Mouse (Mus musculus) spleen, adult 2 months (tissue): ENCODE results near the gene Slc35d2. TPM values are rescaled to one million over a fixed set of nuclear protein-coding genes. Genes with fewer than 3 reads are reported as not detected.

ENCODE experiments used
- DNase-seq, 2 experiments: peaks; one replicate each; pipeline versions ENCODE4 v3.0.0 to v3.0.0-alpha.2; 2012 to 2021; ENCODE audit warnings: low spot score in 2 of 2, low read depth in 1 of 2
- H3K27ac ChIP-seq: fragments of 200-500 bp; 2 replicates; pipeline ENCODE4 v1.5.1; 2012; ENCODE audit warnings: low read length, inconsistent platforms; ENCODE audit not compliant: insufficient read depth
- H3K27me3 ChIP-seq: fragments of 200-500 bp; 2 replicates; pipeline ENCODE4 v1.6.1; 2012; ENCODE audit warnings: mild to moderate bottlenecking, moderate library complexity, low read length, inconsistent platforms; ENCODE audit not compliant: control insufficient read depth, insufficient read depth
- H3K36me3 ChIP-seq: fragments of 200-500 bp; 2 replicates; pipeline ENCODE4 v1.6.1; 2012; ENCODE audit warnings: mild to moderate bottlenecking, low read length, inconsistent platforms; ENCODE audit not compliant: control insufficient read depth, insufficient read depth
- H3K4me1 ChIP-seq: fragments of 200-500 bp; 2 replicates; pipeline ENCODE4 v1.6.1; 2011; ENCODE audit warnings: inconsistent platforms; ENCODE audit not compliant: control insufficient read depth, insufficient read depth, insufficient read length
- H3K4me3 ChIP-seq: fragments of 200-500 bp; 2 replicates; pipeline ENCODE4 v1.5.1; 2011; ENCODE audit warnings: mild to moderate bottlenecking, inconsistent platforms; ENCODE audit not compliant: insufficient read depth, insufficient read length; ENCODE audit errors: extremely low read depth
- CTCF ChIP-seq: fragments of 200-500 bp; IDR thresholded peaks from 2 replicates; pipeline ENCODE4 v1.5.1; 2011; ENCODE audit warnings: mild to moderate bottlenecking, inconsistent platforms; ENCODE audit not compliant: insufficient read depth, insufficient read length, insufficient replicate concordance; ENCODE audit errors: extremely low read depth
- POLR2A ChIP-seq: fragments of 200-500 bp; IDR thresholded peaks from 2 replicates; pipeline ENCODE4 v1.6.1; 2011; ENCODE audit warnings: low read depth, low read length, inconsistent platforms
- WGBS: fragments of 180-500 bp; shearing (Covaris S2); methylation state at CpG from one replicate; pipeline ENCODE4 v1.1.7; 2018; 5-methylcytosine and 5-hydroxymethylcytosine counted together
- polyA plus RNA-seq: library from polyadenylated mRNA; depleted of rRNA; stranded (reverse); fragments of >200 nt; gene quantifications from 2 replicates; pipeline ENCODE4 v1.2.3, GENCODE M21; 2012

Gene Slc35d2
- polyA plus RNA-seq, 1 experiment, result 4.5 TPM

DNA sequence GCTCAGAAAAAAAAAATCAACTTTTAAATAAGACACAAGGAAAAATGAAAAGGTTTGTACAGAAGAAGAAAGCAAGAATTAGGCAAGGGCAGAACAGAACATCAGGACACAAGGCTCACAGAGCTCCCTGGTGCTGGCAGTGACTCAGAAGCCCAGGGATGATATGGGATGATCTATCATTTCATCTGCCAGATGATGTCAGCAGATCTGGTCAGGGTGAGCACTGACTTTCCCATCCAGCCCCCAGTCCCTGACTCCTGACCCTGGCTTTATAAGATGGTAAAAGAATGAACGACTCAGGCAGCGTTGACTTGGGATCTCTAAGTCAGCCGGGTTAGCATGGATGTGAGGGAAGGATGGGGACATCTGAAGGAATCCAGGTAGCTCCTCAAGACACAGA lies 45.8 kb downstream of the Slc35d2 start:
- Histone ChIP-seq H3K4me3 (no peak overlapping the region), H3K36me3 (no peaks in the 10 kb centered on the region), H3K4me1 (no peaks in the 10 kb centered on the region), H3K27ac (no peak overlapping the region), H3K27me3 (no peaks in the 10 kb centered on the region)
- no peak for TF ChIP-seq CTCF
- TF ChIP-seq POLR2A, result no peak
- 85% methylated on average over 3 of the region's 3 CpGs for WGBS
- no peak for DNase-seq

DNA sequence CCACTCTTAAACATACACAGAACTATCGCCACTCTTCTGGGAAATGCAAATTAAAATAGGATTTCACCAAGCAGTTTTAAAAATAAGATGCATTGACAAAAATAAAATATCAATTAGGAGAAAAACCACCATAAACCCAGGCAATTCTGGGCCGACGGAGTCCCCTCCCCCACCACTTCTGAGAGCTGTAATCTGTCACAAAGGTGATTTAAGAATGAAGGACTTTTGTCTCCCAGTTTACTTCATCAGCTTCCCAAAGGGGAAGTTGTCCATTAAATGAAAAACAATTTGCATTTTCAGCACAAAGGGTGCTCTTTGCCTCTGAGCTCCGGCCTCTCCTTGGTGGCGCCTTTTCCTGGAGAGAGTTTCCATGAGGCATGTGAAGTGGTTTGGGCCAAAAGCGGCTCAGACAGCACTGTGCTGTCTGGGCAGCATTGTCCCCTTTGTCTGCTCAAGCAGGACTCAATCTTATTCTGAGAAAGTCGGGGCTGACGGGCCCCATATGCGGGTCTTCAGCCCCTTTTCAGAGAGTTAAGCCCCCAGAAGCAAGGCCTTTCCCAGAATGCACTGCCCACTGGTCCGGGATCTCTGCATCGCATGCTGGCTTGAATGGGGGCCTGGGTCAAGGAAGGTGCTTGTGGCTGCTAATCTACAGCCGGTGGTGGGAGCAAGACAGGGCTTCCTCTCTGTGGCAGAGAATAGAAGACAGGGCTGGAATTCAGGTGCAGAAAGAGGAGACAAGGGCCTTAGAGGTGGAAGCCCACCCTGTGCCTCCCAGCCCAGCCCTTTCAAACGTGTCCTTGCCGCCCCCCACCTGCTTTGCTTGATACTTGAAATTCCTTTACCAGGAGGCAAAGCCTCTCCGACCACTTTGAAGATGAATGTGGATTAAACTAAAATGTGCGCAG lies 47.9 kb downstream of the Slc35d2 start:
- Histone ChIP-seq H3K36me3 (no peaks in the 10 kb centered on the region), H3K27ac (no peak overlapping the region), H3K27me3 (no peaks in the 10 kb centered on the region), H3K4me3 (no peak overlapping the region), H3K4me1 (peaks cover 1% of the 10 kb centered on the region; the same call in 1 of the 2 replicates)
- DNase-seq, result no peak
- TF ChIP-seq POLR2A (no peak), CTCF (no peak)
- 80% methylated on average over 16 of the region's 16 CpGs for WGBS

DNA sequence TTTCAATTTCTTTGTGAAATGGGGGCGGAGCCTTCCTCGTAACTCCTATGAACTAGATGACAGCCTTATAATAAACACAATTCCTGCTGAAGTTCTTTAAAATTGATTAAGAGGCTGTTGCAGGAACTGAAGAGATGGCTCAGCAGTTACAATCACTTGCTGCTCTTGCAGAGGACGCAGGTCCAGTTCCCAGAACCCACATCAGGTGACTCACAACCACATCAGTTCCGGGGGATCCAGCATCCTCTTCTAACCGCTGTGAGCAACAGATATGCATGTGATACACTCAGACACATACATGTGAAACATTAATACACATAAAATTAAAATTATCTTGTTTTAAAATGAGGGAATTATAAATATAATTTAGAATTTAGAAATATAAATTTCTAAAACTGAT lies 51.6 kb downstream of the Slc35d2 start:
- 66% methylated on average over 5 of the region's 5 CpGs for WGBS
- H3K36me3 ChIP-seq, result no peaks in the 10 kb centered on the region
- H3K27ac ChIP-seq, result no peak overlapping the region
- H3K4me3 ChIP-seq, result no peak overlapping the region
- peaks cover 2% of the 10 kb centered on the region; the same call in 1 of the 2 replicates for H3K4me1 ChIP-seq
- H3K27me3 ChIP-seq, result no peaks in the 10 kb centered on the region
- TF ChIP-seq CTCF, result no peak
- no peak for TF ChIP-seq POLR2A
- DNase-seq, result no peak

DNA sequence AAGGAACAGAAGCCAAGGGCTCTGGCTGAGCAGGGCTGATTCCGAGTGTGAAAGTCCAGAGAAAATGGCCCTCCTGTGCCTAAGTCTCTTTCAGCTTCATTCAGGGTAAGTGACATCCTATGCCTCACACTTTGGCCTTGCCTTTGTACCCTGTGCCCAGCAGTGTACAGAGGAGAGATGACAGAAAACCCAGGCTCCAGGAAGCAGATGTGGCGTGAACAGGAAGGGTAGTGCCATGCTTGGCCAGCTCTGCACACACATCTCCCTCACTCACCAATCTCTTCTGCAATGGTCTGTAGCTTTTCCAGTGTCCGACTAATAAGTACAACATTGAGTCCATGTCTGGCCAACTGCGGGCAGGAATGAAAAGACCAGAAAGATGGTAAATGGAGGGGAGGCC lies 53.1 kb downstream of the Slc35d2 start:
- 58% methylated on average over 4 of the region's 4 CpGs for WGBS
- Histone ChIP-seq H3K27me3 (no peaks in the 10 kb centered on the region), H3K36me3 (no peaks in the 10 kb centered on the region), H3K4me3 (no peak overlapping the region), H3K27ac (no peak overlapping the region), H3K4me1 (peaks cover 2% of the 10 kb centered on the region; the same call in 1 of the 2 replicates)
- no peak for DNase-seq
- TF ChIP-seq POLR2A (no peak), CTCF (no peak)

DNA sequence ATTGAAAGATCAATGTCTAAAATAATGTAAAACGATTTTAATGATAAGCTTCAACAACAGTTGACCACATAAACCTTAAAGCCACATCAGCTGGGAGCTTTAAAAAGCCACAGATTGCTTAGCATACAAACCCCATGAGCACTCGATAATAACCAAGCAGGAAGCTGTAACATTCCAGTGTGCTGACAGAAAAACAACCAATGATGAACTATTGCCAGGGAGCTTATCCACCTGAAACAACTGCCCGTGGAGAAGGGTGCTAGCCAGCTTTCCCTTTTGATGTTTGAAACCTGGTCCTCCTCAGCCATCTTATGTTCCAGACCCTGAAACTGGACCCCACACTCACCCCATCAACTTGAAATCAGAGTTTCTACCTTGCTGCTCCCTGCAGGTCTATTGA lies 62.5 kb downstream of the Slc35d2 start:
- Histone ChIP-seq H3K27me3 (no peaks in the 10 kb centered on the region), H3K36me3 (no peaks in the 10 kb centered on the region), H3K4me3 (no peak overlapping the region), H3K4me1 (no peaks in the 10 kb centered on the region), H3K27ac (no peak overlapping the region)
- no peak for DNase-seq
- TF ChIP-seq CTCF (no peak), POLR2A (no peak)
- 20% methylated on average over 3 of the region's 3 CpGs for WGBS

DNA sequence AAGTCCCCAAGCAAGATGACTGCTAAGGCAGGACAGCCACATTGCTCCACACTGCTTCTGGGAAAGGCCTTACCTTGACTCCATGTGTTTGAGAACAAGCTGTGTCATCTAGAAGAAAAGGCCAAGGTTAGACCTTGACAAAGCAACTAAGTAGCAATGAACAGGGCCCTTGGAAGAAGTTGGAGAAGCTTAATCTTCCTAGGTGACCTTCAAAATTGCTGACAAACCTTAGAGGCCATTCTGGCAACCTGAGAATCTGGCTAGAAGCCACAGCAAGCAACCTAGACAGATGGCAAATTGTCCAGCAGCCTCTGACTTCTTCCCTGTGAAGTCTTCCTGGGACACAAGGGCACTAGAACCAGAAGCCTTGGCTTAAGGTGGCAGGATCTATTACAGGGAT lies 64.9 kb downstream of the Slc35d2 start:
- H3K36me3 ChIP-seq, result no peaks in the 10 kb centered on the region
- TF ChIP-seq POLR2A (no peak), CTCF (no peak)
- no peak for DNase-seq

DNA sequence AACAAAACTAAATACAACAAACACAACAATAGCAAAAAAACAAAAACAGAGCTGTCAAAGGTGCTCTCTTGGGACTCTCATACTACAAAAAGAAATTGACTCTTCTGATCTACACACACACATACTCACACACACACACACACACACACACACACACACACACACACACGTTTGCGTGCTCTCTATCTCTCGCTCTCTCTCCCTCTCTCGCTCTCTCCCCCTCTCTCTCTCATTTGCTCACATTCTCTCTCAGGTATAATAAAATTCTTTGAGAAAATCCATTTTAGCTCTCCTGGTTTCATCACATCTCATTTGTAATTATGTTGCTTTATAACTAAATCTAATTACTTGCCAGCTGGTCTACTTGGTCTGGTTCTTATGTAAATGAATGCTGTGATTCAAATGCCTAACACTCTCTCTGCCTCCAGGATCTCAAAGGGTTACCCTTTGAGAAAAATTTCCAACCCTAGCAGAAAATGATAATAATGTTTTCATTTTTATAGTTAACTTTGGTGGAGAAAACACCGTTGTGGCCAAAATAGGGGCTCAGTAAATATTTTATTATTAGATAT lies 68.1 kb downstream of the Slc35d2 start:
- H3K27me3 ChIP-seq, result no peaks in the 10 kb centered on the region
- TF ChIP-seq CTCF, result no peak
- no peak for TF ChIP-seq POLR2A
- no peak overlapping the region for H3K4me3 ChIP-seq
- no peaks in the 10 kb centered on the region for H3K36me3 ChIP-seq
- H3K27ac ChIP-seq, result no peak overlapping the region
- DNase-seq, result no peak
- no peaks in the 10 kb centered on the region for H3K4me1 ChIP-seq
- 86% methylated on average over 5 of the region's 5 CpGs for WGBS

More for the DNA sequence above, 64.9 kb downstream of the Slc35d2 start:
- Histone ChIP-seq H3K4me3 (no peak overlapping the region), H3K4me1 (no peaks in the 10 kb centered on the region), H3K27me3 (no peaks in the 10 kb centered on the region), H3K27ac (no peak overlapping the region)
